Mouse (Mus musculus) stomach, embryonic 16.5 days (tissue): ENCODE measurements around the gene Appl2. TPM values are rescaled to one million over a fixed set of nuclear protein-coding genes. Genes with fewer than 3 reads are reported as not detected.

Experiments
- polyA plus RNA-seq: library from polyadenylated mRNA; unstranded; fragments of >200 nt; fragmentation: Nextera tagmentation; extraction: Ambion mirVana; gene quantifications from 2 replicates; pipeline ENCODE4 v1.2.1, GENCODE M21; 2015

Gene Appl2
- polyA plus RNA-seq, 1 experiment from 2014 or later = 81.9 TPM

Other genes starting within 250 kb of the Appl2 start
- gene Aldh1l2, start 114.6 kb downstream of the Appl2 start, polyA plus RNA-seq = 2.5 and 2.9 TPM in 2 replicates
- gene Washc4, start 105.0 kb downstream of the Appl2 start, polyA plus RNA-seq = 36.5 and 42.8 TPM in 2 replicates
- gene 1500009L16Rik, start 74.1 kb upstream of the Appl2 start, polyA plus RNA-seq = 23.9 and 25.8 TPM in 2 replicates